Mouse (Mus musculus) spleen, postnatal 36 days (tissue): ENCODE measurements around the gene Kat8.
"Not testable (repeated sequence)": the region's sequence is repeated elsewhere in the genome, so short reads cannot be mapped to it uniquely, and the experiment has no call there.

Experiments used
- DNase-seq, 2 experiments: peaks; one replicate each; pipeline ENCODE4 v3.0.0; 2022; ENCODE audit warnings: low spot score in 2 of 2, mixed read lengths in 1 of 2

Gene Kat8

DNA sequence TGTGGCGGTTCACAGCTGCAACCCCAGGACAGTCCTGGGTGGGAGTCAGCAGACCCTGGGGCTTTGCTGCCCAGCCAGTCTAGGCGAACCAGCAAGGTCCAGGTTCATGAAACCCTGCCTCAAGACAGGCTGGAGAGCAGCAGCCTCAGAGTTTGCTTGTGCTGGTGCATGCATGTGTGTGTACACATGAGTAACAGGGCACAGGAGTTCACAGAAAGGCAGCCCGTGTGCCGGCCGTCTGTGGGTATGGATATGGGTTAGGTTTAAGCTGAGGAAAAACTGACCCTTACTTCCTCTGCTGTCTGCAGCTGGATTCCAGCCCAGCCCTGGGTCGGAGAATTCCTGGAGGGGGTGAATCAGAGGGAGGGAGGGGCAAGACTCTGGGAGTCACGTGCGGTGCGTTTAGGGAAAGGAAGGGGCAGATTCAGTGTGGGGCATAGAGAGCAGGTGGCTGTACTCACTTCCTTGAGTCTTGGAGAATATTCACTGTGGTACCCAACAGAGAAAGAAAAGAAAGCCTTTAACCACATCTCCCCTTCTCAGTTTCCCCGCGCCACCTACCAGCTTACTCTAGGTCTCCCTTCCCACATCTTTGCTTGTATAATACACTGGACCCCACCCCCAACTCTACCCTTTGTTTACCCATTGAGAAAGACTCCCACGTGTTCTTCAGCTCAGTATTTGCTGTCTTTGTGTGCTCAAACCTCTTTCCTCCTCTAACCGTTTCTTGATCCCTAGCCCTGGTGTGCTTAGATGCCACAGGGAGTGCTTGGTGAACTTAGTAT is 19.2 kb downstream of the Kat8 start:
- no peak for DNase-seq

- DNase-seq = no peak
Measured at GRCm38 (mm10) chr7:127932273-127933031, 20.1 kb downstream of the Kat8 start.

- no peak for DNase-seq
Measured at GRCm38 (mm10) chr7:127934075-127934474, 21.8 kb downstream of the Kat8 start.

- peak; percentile 96 for DNase-seq
Measured at GRCm38 (mm10) chr7:127935028-127935722, 22.9 kb downstream of the Kat8 start.

GRCm38 (mm10) chr7:127935748-127936159 is 23.4 kb downstream of the Kat8 start:
- DNase-seq = no peak

GRCm38 (mm10) chr7:127936216-127936884 is 24.0 kb downstream of the Kat8 start:
- DNase-seq = no peak

- not testable (repeated sequence) for DNase-seq
Measured at GRCm38 (mm10) chr7:127942097-127942496, 29.8 kb downstream of the Kat8 start.

- DNase-seq = no peak
Measured at GRCm38 (mm10) chr7:127944614-127945013, 32.3 kb downstream of the Kat8 start.

DNA sequence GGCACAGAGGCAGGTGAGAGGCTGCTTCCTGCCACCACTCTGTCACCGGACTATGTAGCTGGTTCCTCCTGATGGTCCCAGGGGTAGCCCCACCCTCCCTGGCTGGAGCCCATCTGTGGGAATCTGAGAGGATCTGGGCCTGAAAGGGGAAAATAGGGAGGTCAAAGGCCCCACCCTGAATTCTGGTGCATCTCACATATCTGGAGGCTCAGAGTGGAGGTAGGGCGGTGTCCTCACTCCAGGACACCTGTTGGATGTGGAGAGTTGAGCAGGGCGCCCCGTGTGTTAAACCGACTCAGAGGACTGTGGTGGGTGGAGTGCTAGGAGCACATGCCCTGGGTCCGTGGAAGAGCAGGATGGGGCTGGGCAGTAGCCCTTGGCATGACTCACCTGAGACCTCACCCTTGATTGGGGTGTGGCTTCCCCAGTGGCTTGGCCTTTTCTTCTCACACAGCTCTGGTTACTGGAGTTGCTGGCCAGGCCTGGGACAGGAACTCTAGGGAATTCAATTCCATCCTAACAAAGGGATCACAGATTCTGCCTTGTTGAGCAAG is 34.2 kb downstream of the Kat8 start, which contains the start of gene Prss36:
TSS of gene Prss36 (minus strand) at position 256 of the 554 bp plus-strand sequence.
- DNase-seq = no peak

GRCm38 (mm10) chr7:127952864-127953581 is 40.7 kb downstream of the Kat8 start:
- no peak for DNase-seq

DNA sequence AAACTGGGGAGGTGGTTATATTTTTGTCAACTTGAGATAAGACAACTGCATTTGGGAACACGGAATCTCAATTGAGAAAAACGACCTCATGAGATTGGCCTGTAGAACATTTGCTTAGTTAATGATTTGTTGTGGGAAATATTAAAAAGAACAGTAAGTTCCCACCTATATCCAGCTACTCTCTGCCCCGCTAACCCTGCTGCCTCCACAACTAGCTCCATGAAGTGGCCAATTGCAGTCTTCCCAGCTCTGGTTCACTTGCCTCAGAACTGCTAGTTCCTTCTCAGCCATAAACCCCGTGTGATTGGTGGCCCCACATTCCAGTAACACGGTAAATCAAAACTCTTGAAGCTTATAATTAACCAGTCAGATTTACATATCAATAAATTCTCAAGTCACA is 47.0 kb downstream of the Kat8 start:
- DNase-seq = no peak

DNA sequence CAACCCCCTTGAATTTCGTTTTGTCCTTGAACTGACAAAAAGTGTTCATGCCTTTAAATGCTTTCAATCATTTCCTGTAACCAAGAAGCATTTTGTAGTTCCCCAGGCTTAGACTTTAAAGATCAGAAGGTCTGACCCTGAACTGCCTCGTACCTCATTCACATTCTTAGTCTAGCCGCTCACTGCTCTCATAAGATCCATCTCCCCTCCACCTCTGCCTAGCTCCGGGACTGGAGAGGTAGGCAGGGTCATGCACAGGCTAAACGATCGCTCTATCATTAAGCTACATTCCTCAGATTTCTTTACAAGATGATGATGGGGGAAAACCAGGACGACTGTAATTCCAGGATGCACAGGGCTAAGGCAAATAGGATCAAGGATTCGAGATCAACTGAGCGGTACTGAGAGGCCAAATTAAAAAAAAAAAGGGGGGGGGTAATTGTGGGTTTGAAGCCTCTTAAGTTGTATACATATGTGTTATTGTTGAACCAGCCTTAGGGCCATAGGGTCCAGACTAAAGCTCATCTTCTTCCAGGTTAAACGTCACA is 54.1 kb downstream of the Kat8 start:
- no peak for DNase-seq

DNA sequence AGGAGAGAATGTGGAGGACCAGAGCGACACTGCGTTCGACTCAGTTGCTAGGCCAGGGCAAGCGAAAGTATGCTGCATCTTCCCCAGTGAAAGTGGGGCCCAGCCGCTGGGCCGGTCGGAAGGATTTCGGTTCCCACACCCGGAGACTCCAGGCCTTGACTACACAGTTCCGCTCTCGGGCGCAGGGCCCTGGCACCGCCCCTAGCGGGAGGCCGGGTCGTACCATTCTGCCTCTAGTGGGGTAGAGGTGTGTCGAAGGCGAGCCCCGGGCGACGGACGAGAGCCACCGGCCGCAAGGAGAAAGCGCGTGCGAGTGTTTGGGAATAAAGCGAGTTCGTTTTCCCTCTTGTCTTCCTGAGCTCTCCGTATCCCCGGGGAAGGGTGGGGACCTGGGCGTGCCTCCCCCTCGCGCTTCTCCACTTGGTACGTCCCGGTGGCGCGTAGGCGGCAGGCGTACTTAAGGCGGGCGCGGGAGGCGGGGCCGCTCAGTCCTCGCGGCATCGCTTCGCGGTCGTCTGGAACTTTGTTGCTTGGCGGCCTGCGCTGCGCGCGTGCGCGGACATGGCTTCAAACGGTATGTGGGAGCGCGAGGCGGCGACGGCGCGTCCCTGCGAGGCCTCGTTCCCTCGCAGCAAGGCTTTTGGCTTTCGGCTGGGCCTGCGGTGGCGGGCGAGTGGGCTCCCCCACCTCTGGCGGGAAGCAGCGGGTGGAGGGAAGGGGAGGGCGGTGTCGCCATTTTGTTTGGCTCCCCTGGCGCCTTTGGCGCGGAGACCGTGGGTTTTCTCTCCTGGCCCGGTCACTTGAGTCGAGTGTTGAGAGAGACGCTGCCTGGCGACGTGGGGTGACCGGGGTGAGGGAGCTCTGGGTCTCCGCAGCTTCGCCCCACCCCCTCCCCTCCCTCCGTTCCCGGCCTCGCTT is 54.9 kb downstream of the Kat8 start, which contains the start of gene Fus:
TSS of gene Fus (plus strand) at position 454 of the 918 bp plus-strand sequence.
- peak; percentile 92 to 95 for DNase-seq

DNA sequence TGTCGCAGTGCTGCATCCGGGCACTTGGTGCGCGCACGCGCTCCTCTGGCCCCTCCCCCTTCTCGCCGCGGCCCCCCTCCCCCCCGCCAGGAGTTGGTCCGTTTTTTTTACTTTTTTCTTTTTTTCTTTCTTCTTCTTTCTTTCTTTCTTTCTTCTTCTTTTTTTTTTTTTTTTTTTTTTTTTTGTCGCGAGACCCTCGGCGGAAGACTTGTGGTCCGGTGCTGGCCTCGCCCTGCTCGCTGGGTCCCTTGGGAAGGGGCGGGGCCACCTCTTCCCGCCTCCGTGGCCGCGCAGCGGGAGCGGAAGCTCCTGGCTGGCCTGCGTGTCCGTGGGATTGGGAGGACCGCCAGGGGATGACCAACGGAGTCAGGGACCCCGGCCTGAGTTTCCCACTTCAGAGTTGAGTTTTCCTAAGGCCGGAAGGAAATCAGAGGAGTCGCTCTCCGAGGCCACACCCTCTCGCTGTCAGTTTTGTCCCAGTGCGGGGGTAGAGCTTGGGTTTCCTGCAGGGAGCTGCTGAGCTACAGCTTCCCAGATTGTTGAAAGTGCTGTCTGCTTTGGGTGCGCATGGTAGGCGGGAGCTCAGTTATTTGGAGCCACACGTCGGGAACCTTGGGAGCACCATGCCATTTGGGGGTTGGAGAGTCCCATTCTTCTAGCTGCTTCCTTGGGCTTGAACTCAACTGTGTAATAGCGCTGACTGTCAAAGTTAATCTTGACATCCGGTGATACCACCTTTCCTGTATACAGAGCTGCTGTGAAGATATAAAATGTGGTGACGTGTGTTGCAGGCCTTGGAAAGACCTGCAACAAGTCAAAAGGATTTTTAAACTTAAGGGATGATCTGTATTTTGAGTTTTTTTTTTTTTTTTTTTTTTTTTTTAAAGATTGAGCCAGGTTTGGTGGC is 55.9 kb downstream of the Kat8 start:
- peak; percentile 66 to 76 for DNase-seq

DNA sequence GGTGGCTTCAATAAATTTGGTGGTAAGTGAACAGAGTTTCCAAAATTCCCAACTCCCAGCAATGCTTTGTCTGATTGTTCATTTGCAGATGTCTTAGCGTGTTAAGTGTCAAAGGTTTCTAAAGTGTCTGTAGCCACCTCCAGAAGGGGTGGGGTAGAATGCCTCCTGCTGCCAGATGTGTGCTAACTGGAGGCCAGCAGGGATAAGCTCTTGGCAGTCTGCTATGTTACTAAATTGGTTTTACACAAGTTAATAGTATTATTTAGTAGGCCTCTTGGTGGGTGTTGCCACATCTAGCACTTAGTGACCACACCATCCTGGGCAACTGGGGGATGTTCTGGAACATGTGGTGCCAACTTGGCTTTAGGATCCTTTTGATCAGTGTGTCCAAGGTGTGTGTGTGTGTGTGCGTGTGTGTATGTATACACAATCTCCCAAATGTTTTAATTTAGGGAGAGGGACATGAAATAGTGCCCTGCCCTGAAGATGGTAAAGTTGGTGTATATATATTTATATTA is 62.2 kb downstream of the Kat8 start:
- no peak for DNase-seq
